26 mouse cellular contexts compared by ENCODE assay signal in genomic region chr2:149812899-149813298, GRCm38 (mm10). TPM values are rescaled to one million over a fixed set of nuclear protein-coding genes. Genes with fewer than 3 reads are reported as not detected.
DNase-seq lines count a peak whose midpoint lies in the region; ATAC-seq lines count a peak whose summit lies in the region.
"Had no signal": no experiment of that assay in that cellular context is flagged by ENCODE, and none has a peak within 500 bp of the region (broad histone marks: within the 10 kb centered on the region; RNA-seq: fewer than 3 reads in every experiment).

No protein-coding gene starts in this region.

- H3K4me2 ChIP-seq in midbrain, embryonic 11.5 days, result no peak overlapping the region
- no peak overlapping the region for H3K4me2 ChIP-seq in midbrain, embryonic 15.5 days
- H3K4me2 ChIP-seq: embryonic facial prominence, embryonic 13.5 days; embryonic facial prominence, embryonic 15.5 days; forebrain, embryonic 12.5 days had no signal

- no peaks in the 10 kb centered on the region for H3K4me1 ChIP-seq in midbrain, embryonic 11.5 days (ENCODE audit: control insufficient read depth, insufficient read depth, low read length)
- no peaks in the 10 kb centered on the region for H3K4me1 ChIP-seq in midbrain, embryonic 15.5 days
- H3K4me1 ChIP-seq: embryonic facial prominence, embryonic 13.5 days; embryonic facial prominence, embryonic 15.5 days; forebrain, embryonic 10.5 days; forebrain, embryonic 12.5 days had no signal

- DNase-seq in adrenal gland, postnatal 14 days, result peak; percentile 10
- DNase-seq in adrenal gland, adult 18-20 months (ENCODE audit: low spot score in 2 of 2), result no peak
- peak; percentile 32 for DNase-seq in cerebellum, adult 9-11 months
- DNase-seq in cerebellum, postnatal 4 days (ENCODE audit: low spot score in 2 of 2), result no peak
- DNase-seq in midbrain, embryonic 11.5 days (ENCODE audit: low spot score, missing footprints), result peak; percentile 4
- DNase-seq in Muller cell, postnatal 12 days (ENCODE audit: inconsistent ontology term), result no peak
- DNase-seq: adrenal gland, adult 2 months; adrenal gland, postnatal 25 days; cerebellum, adult 11-12 months; cerebellum, postnatal 10 days; embryo, embryonic 11 days had no signal

- no peaks in the 10 kb centered on the region for H3K9me3 ChIP-seq in midbrain, embryonic 11.5 days (ENCODE audit: control insufficient read depth, low read length)
- H3K9me3 ChIP-seq in midbrain, embryonic 15.5 days, result no peaks in the 10 kb centered on the region
- H3K9me3 ChIP-seq: embryonic facial prominence, embryonic 13.5 days; embryonic facial prominence, embryonic 15.5 days; forebrain, embryonic 10.5 days; forebrain, embryonic 12.5 days had no signal

- no peak overlapping the region for H3K9ac ChIP-seq in midbrain, embryonic 11.5 days (ENCODE audit: low read length)
- H3K9ac ChIP-seq in midbrain, embryonic 15.5 days, result no peak overlapping the region
- H3K9ac ChIP-seq: embryonic facial prominence, embryonic 13.5 days; embryonic facial prominence, embryonic 15.5 days; forebrain, embryonic 12.5 days had no signal

- no peaks in the 10 kb centered on the region for H3K27me3 ChIP-seq in midbrain, embryonic 11.5 days (ENCODE audit: control insufficient read depth, insufficient read depth, low read length)
- no peaks in the 10 kb centered on the region for H3K27me3 ChIP-seq in midbrain, embryonic 15.5 days (replicated peaks)
- H3K27me3 ChIP-seq: embryonic facial prominence, embryonic 13.5 days; embryonic facial prominence, embryonic 15.5 days; forebrain, embryonic 12.5 days; Patski had no signal

- no peaks in the 10 kb centered on the region for H3K36me3 ChIP-seq in midbrain, embryonic 11.5 days (ENCODE audit: control insufficient read depth, insufficient read depth, low read length)
- no peaks in the 10 kb centered on the region for H3K36me3 ChIP-seq in midbrain, embryonic 15.5 days (replicated peaks)
- H3K36me3 ChIP-seq: embryonic facial prominence, embryonic 13.5 days; embryonic facial prominence, embryonic 15.5 days; forebrain, embryonic 10.5 days; forebrain, embryonic 12.5 days had no signal

- no peak overlapping the region for H3K4me3 ChIP-seq in midbrain, embryonic 11.5 days (ENCODE audit: low read depth, low read length)
- no peak overlapping the region for H3K4me3 ChIP-seq in midbrain, embryonic 15.5 days
- H3K4me3 ChIP-seq: embryonic facial prominence, embryonic 13.5 days; embryonic facial prominence, embryonic 15.5 days; erythroblast, embryonic 14.5 days; forebrain, embryonic 10.5 days; forebrain, embryonic 12.5 days had no signal

- 85% methylated on average over 2 of the region's 2 CpGs for WGBS in midbrain, embryonic 11.5 days
- WGBS in midbrain, embryonic 15.5 days, result 83% methylated on average over 2 of the region's 2 CpGs

- ATAC-seq in midbrain, embryonic 11.5 days (ENCODE audit: low FRiP score), result no peak
- ATAC-seq in midbrain, embryonic 15.5 days (replicated peaks), result no peak
- ATAC-seq: activated CD4-positive, CD25-positive, alpha-beta regulatory T cell, adult 4 months; forebrain, embryonic 14.5 days; forebrain, embryonic 16.5 days; Patski had no signal

- no peak overlapping the region for H3K27ac ChIP-seq in midbrain, embryonic 11.5 days (ENCODE audit: low read depth, low read length)
- no peak overlapping the region for H3K27ac ChIP-seq in midbrain, embryonic 15.5 days
- H3K27ac ChIP-seq: embryonic facial prominence, embryonic 13.5 days; embryonic facial prominence, embryonic 15.5 days; forebrain, embryonic 10.5 days; forebrain, embryonic 12.5 days had no signal

RNA-seq across cellular contexts. Expression of gene Syndig1, which starts 16.1 kb away (rescaled TPM):
- 1.1 and 1.5 TPM in 2 replicates for total RNA-seq in adrenal gland, postnatal 14 days (2021)
- total RNA-seq in adrenal gland, adult 18-20 months (2021), result 1 to 10 TPM in 1 of 2 experiments, under 1 TPM in 1; 0.86 to 1.3 TPM
- polyA plus RNA-seq in midbrain, embryonic 11.5 days (2014; fragmentation: Nextera tagmentation; extraction: Ambion mirVana), result 8.5 and 9.5 TPM in 2 replicates
- 21.2 and 21.5 TPM in 2 replicates for polyA plus RNA-seq in midbrain, embryonic 15.5 days (2015; fragmentation: Nextera tagmentation; extraction: Ambion mirVana)
- total RNA-seq: common myeloid progenitor, adult 5-6 weeks; MEL had no signal
- polyA plus RNA-seq: C2C12; erythroblast, embryonic 14.5 days had no signal

RNA-seq across cellular contexts. Expression of gene C530025M09Rik, which starts 18.1 kb away (rescaled TPM):
- total RNA-seq in adrenal gland, postnatal 14 days (2021), result not detected in 2 replicates
- not detected for total RNA-seq in adrenal gland, adult 18-20 months (2021)
- 0.33 TPM in 1 of 2 replicates, not detected in the other for polyA plus RNA-seq in midbrain, embryonic 11.5 days (2014; fragmentation: Nextera tagmentation; extraction: Ambion mirVana)
- polyA plus RNA-seq in midbrain, embryonic 15.5 days (2015; fragmentation: Nextera tagmentation; extraction: Ambion mirVana), result 1.00 and 1.3 TPM in 2 replicates
- total RNA-seq: adrenal gland, adult 2 months; adrenal gland, postnatal 25 days; common myeloid progenitor, adult 5-6 weeks; ES-E14; MEL had no signal
- polyA plus RNA-seq: activated CD4-positive, CD25-positive, alpha-beta regulatory T cell, adult 4 months; adrenal gland, adult 2 months; C2C12; embryonic facial prominence, embryonic 11.5 days; embryonic facial prominence, embryonic 13.5 days; embryonic facial prominence, embryonic 15.5 days; erythroblast, embryonic 14.5 days; Patski had no signal

Comparison
In these comparisons a context has a peak if more than half of its experiments do, and no peak if none do; other contexts are left out.
1. DNase-seq: peak in adrenal gland, postnatal 14 days (single experiment), cerebellum, adult 9-11 months (single experiment) and midbrain, embryonic 11.5 days (single experiment); none in adrenal gland, adult 18-20 months (0 of 2), cerebellum, postnatal 4 days (0 of 2) and Muller cell, postnatal 12 days (single experiment).